Mouse (Mus musculus): ENCODE data around the gene Arf3. TPM values are rescaled to one million over a fixed set of nuclear protein-coding genes. Genes with fewer than 3 reads are reported as not detected.

The Arf3 gene
- polyA plus RNA-seq, 1 experiment from 2014 or later = 11.7 TPM

Other genes with a start within 250 kb of the Arf3 start
- gene Kansl2, start 228.9 kb downstream of the Arf3 start, polyA plus RNA-seq (2015; fragmentation: Nextera tagmentation; extraction: Ambion mirVana) = 32.0 and 35.4 TPM in 2 replicates
- 25.1 and 28.2 TPM in 2 replicates for gene Ccnt1, start 192.3 kb downstream of the Arf3 start, polyA plus RNA-seq (2015; fragmentation: Nextera tagmentation; extraction: Ambion mirVana)
- not detected in 2 replicates for gene 4930415O20Rik, start 192.2 kb downstream of the Arf3 start, polyA plus RNA-seq (2015; fragmentation: Nextera tagmentation; extraction: Ambion mirVana)
- gene Adcy6, start 153.1 kb downstream of the Arf3 start, polyA plus RNA-seq (2015; fragmentation: Nextera tagmentation; extraction: Ambion mirVana) = 6.6 and 6.9 TPM in 2 replicates
- gene Cacnb3, start 132.4 kb downstream of the Arf3 start, polyA plus RNA-seq (2015; fragmentation: Nextera tagmentation; extraction: Ambion mirVana) = 0.52 and 0.96 TPM in 2 replicates
- gene Ddx23, start 100.3 kb downstream of the Arf3 start, polyA plus RNA-seq (2015; fragmentation: Nextera tagmentation; extraction: Ambion mirVana) = 9.5 and 10.2 TPM in 2 replicates
- 0.84 and 0.89 TPM in 2 replicates for gene Rnd1, start 85.8 kb downstream of the Arf3 start, polyA plus RNA-seq (2015; fragmentation: Nextera tagmentation; extraction: Ambion mirVana)
- not detected in 2 replicates for gene Ccdc65, start 55.0 kb downstream of the Arf3 start, polyA plus RNA-seq (2015; fragmentation: Nextera tagmentation; extraction: Ambion mirVana)
- gene Fkbp11, start 35.0 kb downstream of the Arf3 start, polyA plus RNA-seq (2015; fragmentation: Nextera tagmentation; extraction: Ambion mirVana) = 156 and 176 TPM in 2 replicates
- gene Wnt10b, start 14.9 kb upstream of the Arf3 start, polyA plus RNA-seq (2015; fragmentation: Nextera tagmentation; extraction: Ambion mirVana) = not detected in 2 replicates
- not detected in 2 replicates for gene Wnt1, start 26.6 kb upstream of the Arf3 start, polyA plus RNA-seq (2015; fragmentation: Nextera tagmentation; extraction: Ambion mirVana)
- not detected in 2 replicates for gene Ddn, start 46.3 kb upstream of the Arf3 start, polyA plus RNA-seq (2015; fragmentation: Nextera tagmentation; extraction: Ambion mirVana)
- 94.1 and 95.7 TPM in 2 replicates for gene Prkag1, start 68.3 kb upstream of the Arf3 start, polyA plus RNA-seq (2015; fragmentation: Nextera tagmentation; extraction: Ambion mirVana)
- gene Kmt2d, start 108.0 kb upstream of the Arf3 start, polyA plus RNA-seq (2015; fragmentation: Nextera tagmentation; extraction: Ambion mirVana) = 3.7 and 4.2 TPM in 2 replicates
- gene Rhebl1, start 131.3 kb upstream of the Arf3 start, polyA plus RNA-seq (2015; fragmentation: Nextera tagmentation; extraction: Ambion mirVana) = 2.9 and 3.0 TPM in 2 replicates
- 0.08 and 0.12 TPM in 2 replicates for gene Dhh, start 135.3 kb upstream of the Arf3 start, polyA plus RNA-seq (2015; fragmentation: Nextera tagmentation; extraction: Ambion mirVana)
- gene Lmbr1l, start 155.0 kb upstream of the Arf3 start, polyA plus RNA-seq (2015; fragmentation: Nextera tagmentation; extraction: Ambion mirVana) = 4.7 and 4.8 TPM in 2 replicates
- 1,053 and 1,106 TPM in 2 replicates for gene Tuba1b, start 171.4 kb upstream of the Arf3 start, polyA plus RNA-seq (2015; fragmentation: Nextera tagmentation; extraction: Ambion mirVana)
- gene Gm49450, start 190.3 kb upstream of the Arf3 start, polyA plus RNA-seq (2015; fragmentation: Nextera tagmentation; extraction: Ambion mirVana) = not detected in 2 replicates
- gene Tuba1a, start 190.5 kb upstream of the Arf3 start, polyA plus RNA-seq (2015; fragmentation: Nextera tagmentation; extraction: Ambion mirVana) = 71.7 and 75.1 TPM in 2 replicates

All from liver, embryonic 15.5 days (tissue).